Mouse (Mus musculus) liver, embryonic 14.5 days (tissue): Measurements from ENCODE around the gene Lmx1b. TPM values are rescaled to one million over a fixed set of nuclear protein-coding genes. Genes with fewer than 3 reads are reported as not detected.

Source experiments
- ATAC-seq: fragments of 200-750 bp; cut with Nextera tagmentation; 2 replicates; pipeline ENCODE4 v1.8.0; 2017; ENCODE audit warnings: moderate number of reproducible peaks, mild to moderate bottlenecking, moderate library complexity; ENCODE audit not compliant: insufficient read depth
- DNase-seq, 3 experiments: peaks; one replicate each; pipeline ENCODE4 v3.0.0-alpha.2; 2012 to 2013; ENCODE audit warnings: low read depth in 3 of 3, low spot score in 3 of 3
- H3K27ac ChIP-seq: fragments of 300-500 bp; sonication (generic); 2 replicates; pipeline ENCODE4 v1.5.1; 2014; ENCODE audit warnings: moderate library complexity, mild to moderate bottlenecking, control low read depth, inconsistent platforms
- H3K27me3 ChIP-seq: fragments of 300-500 bp; sonication (generic); 2 replicates; pipeline ENCODE4 v1.6.1; 2014; ENCODE audit warnings: mild to moderate bottlenecking, low read length, moderate library complexity; ENCODE audit not compliant: control insufficient read depth, insufficient read depth
- H3K36me3 ChIP-seq: fragments of 300-500 bp; sonication (generic); replicated peaks from 2 replicates; pipeline ENCODE4 v1.6.1; 2014; ENCODE audit warnings: low read depth; ENCODE audit not compliant: control insufficient read depth, insufficient read depth
- H3K4me1 ChIP-seq, 2 experiments: fragments of 200-500 bp in 1 of 2; fragments of 300-500 bp in 1 of 2; sonication (generic) in 1 of 2; replicated peaks; 2 replicates each; pipeline ENCODE4 v1.6.1; 2012 to 2014; ENCODE audit warnings: antibody characterized with exemption in 1 of 2, inconsistent platforms in 1 of 2, low read length in 1 of 2; ENCODE audit not compliant: control insufficient read depth in 2 of 2, insufficient read depth in 2 of 2
- H3K4me2 ChIP-seq: fragments of 300-500 bp; sonication (generic); 2 replicates; pipeline ENCODE4 v1.6.1; 2014; ENCODE audit warnings: low read depth, mild to moderate bottlenecking, control low read depth, moderate library complexity
- H3K4me3 ChIP-seq, 2 experiments: fragments of 200-500 bp in 1 of 2; fragments of 300-500 bp in 1 of 2; sonication (generic) in 1 of 2; 2 replicates each; pipeline ENCODE4 v1.5.1; 2012 to 2014; ENCODE audit warnings: low read depth in 2 of 2, low read length in 2 of 2, mild to moderate bottlenecking in 2 of 2, control low read depth in 1 of 2, inconsistent platforms in 1 of 2, moderate library complexity in 1 of 2; ENCODE audit not compliant: insufficient read depth in 1 of 2
- H3K9ac ChIP-seq: fragments of 300-500 bp; sonication (generic); replicated peaks from 2 replicates; pipeline ENCODE4 v1.6.1; 2014; ENCODE audit warnings: mild to moderate bottlenecking, control low read depth, moderate library complexity
- H3K9me3 ChIP-seq: fragments of 300-500 bp; sonication (generic); 2 replicates; pipeline ENCODE4 v1.6.1; 2016; ENCODE audit warnings: low read length, mixed read lengths; ENCODE audit not compliant: control insufficient read depth
- CTCF ChIP-seq: IDR thresholded peaks from 2 replicates; pipeline ENCODE4 v1.5.1; 2016; ENCODE audit warnings: antibody characterized with exemption, low read depth, control low read depth
- EP300 ChIP-seq: IDR thresholded peaks from 2 replicates; pipeline ENCODE4 v1.6.1; 2016; ENCODE audit warnings: antibody characterized with exemption, low read depth
- WGBS: fragments of 180-500 bp; shearing (Covaris S2); extraction: QIAGEN DNeasy Blood & Tissue Kit; methylation state at CpG from one replicate; pipeline ENCODE4 v1.1.7; 2014; ENCODE audit not compliant: insufficient replicate concordance; 5-methylcytosine and 5-hydroxymethylcytosine counted together
- polyA plus RNA-seq, 2 experiments: library from polyadenylated mRNA; depleted of rRNA in 1 of 2; stranded (reverse) in 1 of 2; unstranded in 1 of 2; fragments of >200 nt; fragmentation: Nextera tagmentation in 1 of 2; extraction: Ambion mirVana in 1 of 2; gene quantifications; 2 replicates each; pipeline versions ENCODE4 v1.2.1 to v1.2.3; 2012 to 2014

Gene Lmx1b
- polyA plus RNA-seq, 2 experiments: 0.06 TPM; not detected in 1

GRCm38 (mm10) chr2:33631022-33631707, 9.1 kb downstream of the Lmx1b start:
- Histone ChIP-seq H3K9me3 (no peaks in the 10 kb centered on the region), H3K4me3 (no peak overlapping the region), H3K4me1 (no peaks in the 10 kb centered on the region), H3K27me3 (peaks cover 91% of the 10 kb centered on the region), H3K9ac (no peak overlapping the region), H3K27ac (no peak overlapping the region), H3K36me3 (no peaks in the 10 kb centered on the region), H3K4me2 (no peak overlapping the region)
- ATAC-seq: no peak
- TF ChIP-seq CTCF: no peak
- TF ChIP-seq EP300: no peak
- WGBS: 2% methylated on average over 40 of the region's 40 CpGs
- DNase-seq: no peak

GRCm38 (mm10) chr2:33630081-33631021, 10.0 kb downstream of the Lmx1b start:
- DNase-seq (no peak), ATAC-seq (no peak)
- WGBS: 1% methylated on average over 34 of the region's 34 CpGs
- Histone ChIP-seq H3K27ac (no peak overlapping the region), H3K9me3 (no peaks in the 10 kb centered on the region), H3K27me3 (peaks cover 85% of the 10 kb centered on the region), H3K36me3 (no peaks in the 10 kb centered on the region), H3K9ac (no peak overlapping the region), H3K4me1 (no peaks in the 10 kb centered on the region), H3K4me2 (no peak overlapping the region), H3K4me3 (no peak overlapping the region)
- TF ChIP-seq EP300 (no peak), CTCF (no peak)

- H3K27me3 ChIP-seq: peaks cover 78% of the 10 kb centered on the region
- H3K4me1 ChIP-seq: no peaks in the 10 kb centered on the region
- H3K4me2 ChIP-seq: no peak overlapping the region
- H3K4me3 ChIP-seq: no peak overlapping the region
- H3K36me3 ChIP-seq: no peaks in the 10 kb centered on the region
- no peak for ATAC-seq
- DNase-seq: no peak
- H3K9ac ChIP-seq: no peak overlapping the region
- 3% methylated on average over 6 of the region's 6 CpGs for WGBS
- H3K9me3 ChIP-seq: no peaks in the 10 kb centered on the region
- no peak for TF ChIP-seq CTCF
- no peak for TF ChIP-seq EP300
- H3K27ac ChIP-seq: no peak overlapping the region
Measured at GRCm38 (mm10) chr2:33629641-33630040, 10.7 kb downstream of the Lmx1b start.

- ATAC-seq: no peak
- DNase-seq: no peak
- Histone ChIP-seq H3K4me1 (no peaks in the 10 kb centered on the region), H3K27ac (no peak overlapping the region), H3K36me3 (no peaks in the 10 kb centered on the region), H3K9me3 (no peaks in the 10 kb centered on the region), H3K4me2 (no peak overlapping the region), H3K9ac (no peak overlapping the region), H3K4me3 (no peak overlapping the region), H3K27me3 (peaks cover 70% of the 10 kb centered on the region)
- 2% methylated on average over 16 of the region's 16 CpGs for WGBS
- TF ChIP-seq EP300: no peak
- TF ChIP-seq CTCF: no peak
Measured at GRCm38 (mm10) chr2:33628791-33629190, 11.5 kb downstream of the Lmx1b start.

GRCm38 (mm10) chr2:33627058-33627375, 13.3 kb downstream of the Lmx1b start:
- no peak overlapping the region for H3K27ac ChIP-seq
- ATAC-seq (no peak), DNase-seq (no peak)
- H3K4me1 ChIP-seq: no peaks in the 10 kb centered on the region
- H3K4me2 ChIP-seq: no peak overlapping the region
- H3K27me3 ChIP-seq: peaks cover 52% of the 10 kb centered on the region
- no peak overlapping the region for H3K4me3 ChIP-seq
- no peaks in the 10 kb centered on the region for H3K36me3 ChIP-seq
- no peaks in the 10 kb centered on the region for H3K9me3 ChIP-seq
- TF ChIP-seq EP300: no peak
- TF ChIP-seq CTCF: no peak
- WGBS: 22% methylated on average over 10 of the region's 10 CpGs
- no peak overlapping the region for H3K9ac ChIP-seq
